32 mouse cellular contexts compared by ENCODE assay signal in genomic region chr9:67059714-67060113, GRCm38 (mm10). TPM values are rescaled to one million over a fixed set of nuclear protein-coding genes. Genes with fewer than 3 reads are reported as not detected.
DNase-seq lines count a peak whose midpoint lies in the region; ATAC-seq and TF ChIP-seq lines count a peak whose summit lies in the region.
"Had no signal": no experiment of that assay in that cellular context is flagged by ENCODE, and none has a peak within 500 bp of the region (broad histone marks: within the 10 kb centered on the region; RNA-seq: fewer than 3 reads in every experiment).

No protein-coding gene starts in this region.

- H3K79me2 ChIP-seq in myocyte (ENCODE audit: control insufficient read depth, insufficient read depth): no peaks in the 10 kb centered on the region

- peak overlapping the region; percentile 68; the same call in 1 of the 2 replicates for H3K27ac ChIP-seq in heart, embryonic 11.5 days (ENCODE audit: low read depth, low read length)
- peak overlapping the region; percentile 60 for H3K27ac ChIP-seq in heart, embryonic 14.5 days (replicated peaks in 1 of 2; ENCODE audit: control insufficient read depth in 1 of 2, insufficient read depth in 1 of 2, low read depth in 2 of 2, low read length in 2 of 2)
- H3K27ac ChIP-seq: embryonic facial prominence, embryonic 10.5 days; forebrain, embryonic 12.5 days; heart, adult 2 months; hindbrain, embryonic 12.5 days; hindbrain, postnatal 0 days; kidney, postnatal 0 days; limb, embryonic 10.5 days; liver, embryonic 13.5 days; midbrain, embryonic 10.5 days; midbrain, embryonic 15.5 days had no signal

- TF ChIP-seq POLR2A in myocyte (IDR thresholded peaks at IDR 0.05; ENCODE audit: insufficient read length, low read depth): no peak

- WGBS in heart, embryonic 11.5 days (ENCODE audit: insufficient replicate concordance): 41% methylated on average over 12 of the region's 12 CpGs
- 29% methylated on average over 12 of the region's 12 CpGs for WGBS in heart, embryonic 14.5 days

- no peaks in the 10 kb centered on the region for H3K36me3 ChIP-seq in heart, embryonic 11.5 days (ENCODE audit: control insufficient read depth, insufficient read depth, low read length)
- H3K36me3 ChIP-seq in heart, embryonic 14.5 days (ENCODE audit: control insufficient read depth, insufficient read depth, low read length): no peaks in the 10 kb centered on the region
- H3K36me3 ChIP-seq in myocyte (ENCODE audit: control insufficient read depth, insufficient read depth): no peaks in the 10 kb centered on the region
- H3K36me3 ChIP-seq: embryonic facial prominence, embryonic 10.5 days; embryonic facial prominence, embryonic 15.5 days; forebrain, embryonic 12.5 days; hindbrain, embryonic 12.5 days; limb, embryonic 10.5 days; limb, embryonic 15.5 days; liver, embryonic 13.5 days; midbrain, embryonic 10.5 days; midbrain, embryonic 15.5 days had no signal

- no peaks in the 10 kb centered on the region for H3K27me3 ChIP-seq in heart, embryonic 11.5 days (ENCODE audit: control insufficient read depth, insufficient read depth, low read length)
- H3K27me3 ChIP-seq in heart, embryonic 14.5 days (ENCODE audit: control insufficient read depth, insufficient read depth, low read length): no peaks in the 10 kb centered on the region
- H3K27me3 ChIP-seq in myocyte (ENCODE audit: control insufficient read depth, insufficient read depth, insufficient read length): no peaks in the 10 kb centered on the region
- H3K27me3 ChIP-seq: embryonic facial prominence, embryonic 15.5 days; forebrain, embryonic 12.5 days; hindbrain, embryonic 12.5 days; limb, embryonic 15.5 days; liver, embryonic 13.5 days; midbrain, embryonic 15.5 days had no signal

- H3K9me3 ChIP-seq in heart, embryonic 11.5 days (replicated peaks; ENCODE audit: control insufficient read depth, low read length): no peaks in the 10 kb centered on the region
- H3K9me3 ChIP-seq in heart, embryonic 14.5 days (ENCODE audit: control insufficient read depth, low read length): no peaks in the 10 kb centered on the region
- H3K9me3 ChIP-seq: embryonic facial prominence, embryonic 10.5 days; embryonic facial prominence, embryonic 15.5 days; forebrain, embryonic 12.5 days; hindbrain, embryonic 12.5 days; limb, embryonic 10.5 days; limb, embryonic 15.5 days; liver, embryonic 13.5 days; midbrain, embryonic 10.5 days; midbrain, embryonic 15.5 days had no signal

- DNase-seq in heart, adult 9 months (ENCODE audit: low spot score in 2 of 2): no peak
- DNase-seq in gastrocnemius, postnatal 10 days: peak; percentile 55
- no peak for DNase-seq in kidney, postnatal 10 days
- no peak for DNase-seq in frontal cortex, adult 2 months (ENCODE audit: extremely low spot score in 1 of 2, low spot score in 1 of 2)
- DNase-seq: adrenal gland, adult 2 months; adrenal gland, postnatal 36 days; cerebellum, adult 8-10 months; cerebellum, postnatal 25 days; forebrain, postnatal 0 days; kidney, adult 8-10 months; liver, embryonic 13.5 days; lung, adult 2 months; lung, postnatal 14 days; right cerebral cortex, adult 18-20 months; thymus, adult 2 months; thymus, postnatal 36 days had no signal

- 0 out of 2 replicates have a peak overlapping the region, but pooled peaks have one; percentile 24 for H3K9ac ChIP-seq in heart, embryonic 11.5 days (ENCODE audit: low read depth, low read length)
- no peak overlapping the region for H3K9ac ChIP-seq in heart, embryonic 14.5 days (ENCODE audit: low read length)
- H3K9ac ChIP-seq: embryonic facial prominence, embryonic 15.5 days; forebrain, embryonic 12.5 days; forebrain, postnatal 0 days; hindbrain, embryonic 12.5 days; limb, embryonic 15.5 days; liver, embryonic 13.5 days; midbrain, embryonic 15.5 days had no signal

- H3K4me2 ChIP-seq in heart, embryonic 11.5 days: peak overlapping the region; percentile 20; the same call in 1 of the 2 replicates
- H3K4me2 ChIP-seq in heart, embryonic 14.5 days (ENCODE audit: low read length): peak overlapping the region; percentile 37; the same call in 1 of the 2 replicates
- H3K4me2 ChIP-seq in myocyte (ENCODE audit: low read depth): peak overlapping the region; percentile 41
- H3K4me2 ChIP-seq: embryonic facial prominence, embryonic 15.5 days; forebrain, embryonic 12.5 days; hindbrain, embryonic 12.5 days; limb, embryonic 15.5 days; liver, embryonic 13.5 days; midbrain, embryonic 15.5 days had no signal

- H3K4me3 ChIP-seq in heart, embryonic 11.5 days (ENCODE audit: low read depth, low read length): no peak overlapping the region
- H3K4me3 ChIP-seq in heart, embryonic 14.5 days (ENCODE audit: control insufficient read depth in 1 of 2, insufficient read depth in 1 of 2, low read depth in 1 of 2, low read length in 2 of 2): no peak overlapping the region
- H3K4me3 ChIP-seq in myocyte: no peak overlapping the region
- H3K4me3 ChIP-seq: embryonic facial prominence, embryonic 10.5 days; embryonic facial prominence, embryonic 15.5 days; forebrain, embryonic 12.5 days; heart, adult 2 months; hindbrain, embryonic 12.5 days; limb, embryonic 10.5 days; limb, embryonic 15.5 days; liver, embryonic 13.5 days; midbrain, embryonic 10.5 days; midbrain, embryonic 15.5 days had no signal

- H3K4me1 ChIP-seq in heart, embryonic 11.5 days (ENCODE audit: control insufficient read depth, insufficient read depth, low read length): peaks cover 6% of the 10 kb centered on the region; the same call in 1 of the 2 replicates
- peaks cover 6 to 21% of the 10 kb centered on the region in 2 experiments for H3K4me1 ChIP-seq in heart, embryonic 14.5 days (ENCODE audit: control insufficient read depth in 2 of 2, insufficient read depth in 2 of 2, low read length in 2 of 2)
- H3K4me1 ChIP-seq: forebrain, embryonic 12.5 days; hindbrain, embryonic 12.5 days; liver, embryonic 13.5 days; midbrain, embryonic 15.5 days had no signal

- no peak for ATAC-seq in heart, embryonic 11.5 days (replicated peaks; ENCODE audit: insufficient number of reproducible peaks, low FRiP score, low TSS enrichment)
- ATAC-seq in heart, embryonic 14.5 days (ENCODE audit: insufficient number of reproducible peaks, insufficient read depth, low FRiP score, low read depth): no peak
- ATAC-seq: CD4-positive, CD25-positive, alpha-beta regulatory T cell, adult 4 months; forebrain, postnatal 0 days; hindbrain, postnatal 0 days; intestine, embryonic 16.5 days; midbrain, embryonic 15.5 days had no signal

- no peak overlapping the region for H3ac ChIP-seq in myocyte (ENCODE audit: control insufficient read depth, insufficient read length)

TF ChIP-seq in myocyte, 11 proteins besides CTCF, POLR2A, EP300 and RAD21:
- TF ChIP-seq REST (IDR thresholded peaks at IDR 0.05; ENCODE audit: insufficient read depth, insufficient read length): no peak
- peak; percentile 87 to 95 (median 93) for TF ChIP-seq MYOD1 (IDR thresholded peaks at IDR 0.05; ENCODE audit: control insufficient read depth in 1 of 3, insufficient read length in 2 of 3, low read depth in 2 of 3)
- TF ChIP-seq CEBPB (IDR thresholded peaks at IDR 0.05; ENCODE audit: insufficient read depth, poor library complexity, severe bottlenecking): no peak
- no peak for TF ChIP-seq POLR2AphosphoS2 (IDR thresholded peaks at IDR 0.05; ENCODE audit: insufficient read length, low read depth)
- TF ChIP-seq MYOG (IDR thresholded peaks at IDR 0.05; ENCODE audit: control insufficient read depth in 1 of 3, insufficient read depth in 1 of 3, insufficient read length in 2 of 3, low read depth in 2 of 3): peak in 2 of 3 experiments; percentile 75 to 81

RNA-seq across cellular contexts. Expression of gene Tpm1, which starts 10.5 kb away (rescaled TPM):
- polyA plus RNA-seq in heart, embryonic 11.5 days (2014; fragmentation: Nextera tagmentation; extraction: Ambion mirVana): 4,955 and 5,093 TPM in 2 replicates
- total RNA-seq in gastrocnemius, postnatal 10 days (2021): over 10,000 TPM; 16,629 to 18,397 TPM
- 5,210 and 5,334 TPM in 2 replicates for polyA plus RNA-seq in heart, embryonic 14.5 days (2014; fragmentation: Nextera tagmentation; extraction: Ambion mirVana)
- 1,921 TPM for polyA plus RNA-seq in myocyte (2012; fragmentation: generic; extraction: Trizol)
- 265 and 280 TPM in 2 replicates for polyA plus RNA-seq in frontal cortex, adult 2 months (2012; rRNA removed)
